Mouse (Mus musculus): ENCODE results near the gene Scube3.

Scube3 gene

GRCm38 (mm10) chr17:28133193-28133592 lies 8.7 kb upstream of the Scube3 start:
- DNase-seq (ENCODE audit: low spot score): no peak

GRCm38 (mm10) chr17:28135496-28135895 lies 6.4 kb upstream of the Scube3 start:
- no peak for DNase-seq (ENCODE audit: low spot score)

- no peak for DNase-seq (ENCODE audit: low spot score)
These were observed 5.7 kb upstream of the Scube3 start for GRCm38 (mm10) chr17:28136266-28136665.

GRCm38 (mm10) chr17:28138013-28138412 lies 3.9 kb upstream of the Scube3 start:
- DNase-seq (ENCODE audit: low spot score): no peak

GRCm38 (mm10) chr17:28138685-28139084 lies 3.3 kb upstream of the Scube3 start:
- DNase-seq (ENCODE audit: low spot score): no peak

- DNase-seq (ENCODE audit: low spot score): no peak
These were observed 1.3 kb upstream of the Scube3 start for GRCm38 (mm10) chr17:28140431-28141204.

- DNase-seq (ENCODE audit: low spot score): no peak
These were observed 713 bp upstream of the Scube3 start for GRCm38 (mm10) chr17:28141205-28141650.

GRCm38 (mm10) chr17:28142700-28143610 lies 1.0 kb downstream of the Scube3 start:
- DNase-seq (ENCODE audit: low spot score): no peak

GRCm38 (mm10) chr17:28143751-28144150 lies 1.8 kb downstream of the Scube3 start:
- no peak for DNase-seq (ENCODE audit: low spot score)

GRCm38 (mm10) chr17:28144241-28144640 lies 2.3 kb downstream of the Scube3 start:
- DNase-seq (ENCODE audit: low spot score): no peak

- no peak for DNase-seq (ENCODE audit: low spot score)
These were observed 6.3 kb downstream of the Scube3 start for GRCm38 (mm10) chr17:28148288-28148687.

GRCm38 (mm10) chr17:28149734-28150133 lies 7.8 kb downstream of the Scube3 start:
- DNase-seq (ENCODE audit: low spot score): no peak

- no peak for DNase-seq (ENCODE audit: low spot score)
These were observed 8.5 kb downstream of the Scube3 start for GRCm38 (mm10) chr17:28150456-28150855.

- DNase-seq (ENCODE audit: low spot score): no peak
These were observed 11.2 kb downstream of the Scube3 start for GRCm38 (mm10) chr17:28153095-28153494.

- DNase-seq (ENCODE audit: low spot score): peak; percentile 75
These were observed 13.0 kb downstream of the Scube3 start for GRCm38 (mm10) chr17:28154970-28155369.

- no peak for DNase-seq (ENCODE audit: low spot score)
These were observed 18.4 kb downstream of the Scube3 start for GRCm38 (mm10) chr17:28160361-28160760.

GRCm38 (mm10) chr17:28161310-28161881 lies 19.5 kb downstream of the Scube3 start:
- DNase-seq (ENCODE audit: low spot score): no peak

- DNase-seq (ENCODE audit: low spot score): peak; percentile 83
These were observed 21.7 kb downstream of the Scube3 start for GRCm38 (mm10) chr17:28163666-28164065.

- peak; percentile 80 for DNase-seq (ENCODE audit: low spot score)
These were observed 28.7 kb downstream of the Scube3 start for GRCm38 (mm10) chr17:28170460-28171305.

GRCm38 (mm10) chr17:28172690-28173089 lies 30.7 kb downstream of the Scube3 start:
- no peak for DNase-seq (ENCODE audit: low spot score)

- peak; percentile 88 for DNase-seq (ENCODE audit: low spot score)
These were observed 35.0 kb downstream of the Scube3 start, which contains the start of gene Zfp523 for GRCm38 (mm10) chr17:28176775-28177539. TSS of gene Zfp523 (plus strand) at chr17:28177129.

Measured in adipocyte (in vitro differentiated cells).